Mouse (Mus musculus) embryo, embryonic 10.5 days (tissue): Measurements from ENCODE around the gene Kif7.

Experiments used
- DNase-seq: peaks from one replicate; pipeline ENCODE4 v3.0.0-alpha.2; 2015; ENCODE audit warnings: low spot score

The Kif7 gene

DNA sequence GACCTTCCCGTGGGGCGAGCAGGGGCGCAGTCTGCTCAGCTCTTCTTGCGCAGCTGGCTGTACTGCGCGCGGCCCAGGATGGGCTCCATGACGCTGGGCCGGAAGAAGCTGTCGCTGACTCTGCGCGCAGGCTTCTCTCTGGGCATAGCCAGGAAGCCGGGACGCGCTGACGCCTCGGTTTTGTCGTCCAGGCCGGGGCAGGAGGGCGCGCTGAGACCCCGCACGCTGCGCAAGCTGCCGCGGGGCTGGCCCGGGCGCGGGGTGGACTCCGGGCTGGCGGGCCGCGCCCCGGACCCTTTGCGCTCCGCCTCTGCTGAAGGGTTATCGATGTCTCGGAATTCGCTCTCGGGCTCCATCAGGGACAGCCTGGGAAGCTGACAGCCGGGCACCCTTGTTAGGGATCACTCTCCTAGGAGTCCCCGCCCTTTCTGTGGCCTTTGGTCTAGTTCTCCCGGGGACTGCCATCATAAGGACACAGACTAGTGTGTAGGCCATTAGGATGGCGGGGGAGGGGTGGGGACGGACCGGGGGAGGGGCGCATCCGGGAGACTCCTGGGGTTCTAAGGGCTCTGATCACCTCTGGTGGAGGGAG is 6.0 kb upstream of the Kif7 start:
- DNase-seq: peak; percentile 71

DNA sequence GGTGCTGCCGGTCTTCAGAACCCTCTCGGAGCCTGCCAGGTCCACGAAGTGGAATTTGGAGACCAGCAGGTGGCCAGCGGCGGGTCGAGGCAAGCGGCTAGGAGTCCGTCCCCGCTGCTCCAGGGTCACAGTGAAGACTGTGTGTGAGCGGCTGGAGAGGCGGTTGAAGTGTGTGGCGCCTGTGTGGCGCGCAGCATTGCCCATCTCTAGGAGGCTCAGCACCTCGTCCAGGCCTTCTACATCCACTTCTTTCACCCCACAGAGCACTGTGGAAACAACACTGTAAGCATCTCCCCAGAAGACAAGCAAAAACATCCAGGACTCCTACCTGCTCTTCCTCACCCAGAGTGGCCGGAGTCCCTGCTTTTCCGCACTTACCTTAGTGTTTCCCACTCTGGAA is 4.7 kb downstream of the Kif7 start:
- peak; percentile 19 for DNase-seq

DNA sequence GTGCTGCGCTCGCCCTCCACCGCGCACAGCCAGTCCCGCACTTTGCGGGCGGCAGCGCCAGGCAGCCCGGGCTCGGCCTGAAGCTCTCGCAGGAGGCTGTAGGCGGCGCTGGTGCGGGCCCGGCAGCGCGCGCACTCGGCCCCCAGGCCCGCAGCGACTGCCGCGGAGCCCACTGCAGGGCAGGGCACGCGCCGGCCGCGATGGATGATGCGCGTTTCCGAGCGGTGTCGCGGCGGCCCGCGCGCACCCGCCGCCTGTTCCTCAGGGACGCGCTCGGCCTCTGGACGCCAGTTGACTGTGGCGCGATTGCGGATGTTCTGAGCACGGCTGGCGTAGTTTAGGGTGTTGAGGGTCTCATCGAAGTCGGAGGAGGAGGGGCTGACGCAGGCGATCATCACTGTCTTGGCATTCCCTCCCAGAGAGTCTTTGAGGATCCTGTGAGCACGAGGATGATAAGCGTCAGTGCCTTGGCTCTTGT is 5.4 kb downstream of the Kif7 start:
- peak; percentile 82 for DNase-seq

DNA sequence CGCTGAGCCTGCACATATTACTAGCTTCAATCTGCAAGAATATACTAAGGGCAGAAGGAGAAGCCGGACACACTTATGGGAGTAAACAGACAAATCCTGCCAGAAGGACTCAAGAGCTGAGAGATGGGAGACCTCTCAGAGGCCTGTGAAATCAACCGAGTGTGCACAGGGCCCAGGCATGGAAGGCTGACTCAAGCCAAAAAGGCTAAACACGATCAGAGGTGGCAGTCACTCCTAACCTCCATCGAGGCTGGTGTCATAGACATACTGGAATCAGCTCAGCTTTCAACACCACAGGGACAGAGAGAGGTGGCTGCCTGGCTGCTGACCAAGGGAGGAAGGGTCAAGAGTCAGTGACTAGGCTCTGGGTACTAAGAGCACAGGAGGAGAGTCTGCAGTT is 10.3 kb downstream of the Kif7 start:
- no peak for DNase-seq

DNA sequence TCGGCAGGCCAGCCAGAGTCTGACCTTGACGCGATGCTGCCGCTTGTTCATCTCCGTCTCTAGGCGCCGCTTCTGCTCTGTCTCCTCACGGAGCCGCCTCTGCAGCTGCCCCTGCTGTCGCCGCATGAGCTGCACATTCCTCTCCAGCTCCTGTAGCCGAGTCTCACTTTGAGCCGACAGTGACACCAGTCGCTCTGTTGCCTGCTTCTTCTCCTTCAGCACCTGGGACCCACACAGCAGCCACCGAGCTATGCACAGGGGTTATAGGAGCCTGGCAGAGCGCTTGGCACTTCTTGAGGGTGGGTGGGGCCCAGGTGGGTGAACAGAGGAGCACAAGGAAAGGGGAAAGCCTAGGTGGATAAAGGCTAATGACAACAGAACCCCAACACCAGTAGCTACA is 12.8 kb downstream of the Kif7 start:
- no peak for DNase-seq

DNA sequence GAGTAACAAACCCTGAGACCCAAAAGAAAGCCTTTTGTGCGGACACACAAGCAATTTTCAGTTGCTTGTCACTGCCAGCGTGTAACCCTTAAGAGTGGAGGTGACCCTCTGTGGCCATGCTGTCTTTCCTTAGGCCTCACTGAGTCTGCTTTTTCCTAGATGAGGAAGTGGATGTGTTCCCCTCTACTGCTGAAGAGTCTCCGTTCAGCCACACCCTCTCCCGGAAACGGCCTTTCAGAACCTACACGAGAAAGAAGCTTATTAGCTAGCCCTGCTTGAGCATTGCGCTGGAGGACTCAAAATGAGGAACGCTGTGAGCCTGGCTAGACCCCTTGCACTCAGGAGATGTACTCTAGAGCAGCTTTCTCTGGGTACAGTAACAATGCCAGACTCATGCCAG is 19.0 kb downstream of the Kif7 start:
- DNase-seq: no peak

DNA sequence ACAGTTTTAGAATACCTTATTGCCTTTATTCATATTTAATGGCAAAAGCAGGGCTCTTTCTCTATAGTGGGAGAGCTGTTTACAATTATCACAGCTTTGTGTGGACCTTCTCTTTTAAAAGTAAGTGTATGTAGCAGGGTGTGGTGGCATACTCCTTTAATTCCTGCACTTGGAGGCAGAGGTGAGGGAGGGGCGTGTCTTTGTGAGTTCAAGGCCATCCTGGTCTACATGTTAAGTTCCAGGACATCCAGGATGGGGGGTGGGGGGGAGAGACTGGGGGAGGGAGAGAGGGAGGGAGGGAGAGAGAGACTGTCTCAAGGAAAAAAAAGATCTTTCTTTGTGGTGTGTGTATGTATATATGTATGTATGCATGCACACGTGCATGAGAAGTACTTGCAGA is 35.3 kb downstream of the Kif7 start:
- no peak for DNase-seq

DNA sequence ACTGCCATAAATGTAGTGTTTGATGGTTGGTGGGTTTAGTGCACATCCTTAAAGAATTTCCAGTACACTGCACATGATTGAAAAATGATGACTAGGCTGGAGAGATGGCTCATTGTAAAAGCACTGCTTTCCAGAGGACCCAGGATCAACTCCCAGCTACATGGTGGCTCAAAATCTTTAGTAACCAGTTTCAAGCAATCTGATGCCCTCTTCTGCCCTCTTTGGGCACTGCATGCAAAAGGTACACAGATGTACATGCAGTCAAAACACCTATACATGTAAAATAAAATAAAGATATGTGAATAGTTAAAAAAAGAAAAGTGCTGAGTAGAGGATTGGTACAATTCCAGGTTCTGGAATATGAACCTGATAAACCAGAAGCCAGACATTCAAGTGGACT is 36.3 kb downstream of the Kif7 start:
- DNase-seq: peak; percentile 38

DNA sequence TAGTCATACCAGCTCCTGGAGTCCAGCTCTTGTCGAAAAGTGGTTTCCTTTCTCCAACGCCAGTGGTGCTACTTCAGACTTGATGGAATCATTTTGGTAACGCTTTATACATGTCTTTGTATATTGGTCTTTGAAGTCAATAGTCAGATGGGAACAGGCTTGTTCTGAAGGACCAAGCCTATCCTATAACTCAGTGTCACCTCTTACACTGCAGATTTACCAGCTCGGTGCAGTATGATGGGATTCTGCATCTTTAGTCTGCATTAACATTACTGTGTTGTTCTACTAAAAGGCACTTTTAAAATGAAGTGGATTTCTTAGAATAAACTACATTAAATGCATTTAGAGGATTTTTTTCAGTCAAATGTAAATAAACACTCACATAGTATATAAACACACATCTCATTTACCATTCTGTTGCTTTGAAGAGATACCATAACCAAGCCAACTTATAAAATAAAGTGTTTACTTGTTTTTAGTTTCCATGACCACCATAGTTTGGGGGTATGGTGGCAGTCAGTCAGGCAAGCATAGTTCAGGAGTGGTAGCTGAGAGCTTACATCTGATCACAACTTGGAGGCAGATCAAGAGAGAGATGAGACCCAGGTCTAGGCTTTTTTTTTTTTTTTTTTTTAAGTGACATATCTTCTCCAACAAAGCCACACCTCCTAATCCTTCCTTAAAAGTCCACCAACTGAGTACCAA is 44.5 kb downstream of the Kif7 start:
- DNase-seq: no peak

DNA sequence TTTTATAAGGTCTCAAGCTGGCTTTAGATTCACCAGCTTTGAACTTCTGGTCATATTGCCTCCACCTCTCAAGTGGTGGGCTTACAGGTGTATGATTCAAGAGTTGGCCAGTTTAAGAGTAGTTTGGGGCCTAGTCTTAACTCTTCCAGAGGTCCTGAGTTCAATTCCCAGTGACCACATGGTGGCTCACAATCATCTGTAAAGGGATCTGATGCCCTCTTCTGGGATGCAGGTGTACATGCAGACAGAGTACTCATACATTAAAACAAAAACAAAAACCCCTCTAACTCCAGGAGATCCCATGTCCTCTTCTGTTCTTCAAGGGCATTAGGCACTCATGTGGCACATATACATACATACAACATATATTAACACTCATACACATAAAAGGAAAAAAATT is 48.8 kb downstream of the Kif7 start:
- DNase-seq: no peak

DNA sequence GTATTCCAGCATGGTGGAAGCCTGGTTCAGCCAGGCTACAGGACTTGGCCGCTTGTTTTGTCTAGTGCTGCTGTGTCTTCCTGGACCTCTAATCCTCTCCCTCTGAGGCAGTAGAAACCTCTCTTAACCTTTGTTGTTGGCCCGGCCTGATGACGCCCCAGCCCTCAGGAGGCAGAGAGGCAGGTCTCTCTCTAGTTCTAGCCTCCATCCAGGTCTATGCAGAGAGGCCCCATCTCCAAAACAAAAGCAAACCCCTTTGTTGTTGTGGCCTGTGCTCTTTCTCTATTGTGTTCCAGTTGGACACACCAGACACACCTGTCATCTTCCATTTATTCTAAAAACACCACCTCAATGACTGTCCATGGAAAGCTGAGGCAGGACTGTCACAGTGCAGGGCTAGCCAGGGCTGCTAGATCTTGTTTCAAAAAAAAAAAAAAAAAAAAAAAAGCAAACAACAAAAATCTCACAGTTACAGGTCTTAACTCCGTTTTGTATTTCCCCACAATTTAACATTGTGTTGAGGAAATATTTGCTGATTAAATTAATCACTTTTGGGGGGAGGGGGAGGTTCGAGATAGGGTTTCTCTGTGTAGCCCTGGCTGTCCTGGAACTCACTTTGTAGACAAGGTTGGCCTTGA is 54.1 kb downstream of the Kif7 start:
- DNase-seq: peak; percentile 15

DNA sequence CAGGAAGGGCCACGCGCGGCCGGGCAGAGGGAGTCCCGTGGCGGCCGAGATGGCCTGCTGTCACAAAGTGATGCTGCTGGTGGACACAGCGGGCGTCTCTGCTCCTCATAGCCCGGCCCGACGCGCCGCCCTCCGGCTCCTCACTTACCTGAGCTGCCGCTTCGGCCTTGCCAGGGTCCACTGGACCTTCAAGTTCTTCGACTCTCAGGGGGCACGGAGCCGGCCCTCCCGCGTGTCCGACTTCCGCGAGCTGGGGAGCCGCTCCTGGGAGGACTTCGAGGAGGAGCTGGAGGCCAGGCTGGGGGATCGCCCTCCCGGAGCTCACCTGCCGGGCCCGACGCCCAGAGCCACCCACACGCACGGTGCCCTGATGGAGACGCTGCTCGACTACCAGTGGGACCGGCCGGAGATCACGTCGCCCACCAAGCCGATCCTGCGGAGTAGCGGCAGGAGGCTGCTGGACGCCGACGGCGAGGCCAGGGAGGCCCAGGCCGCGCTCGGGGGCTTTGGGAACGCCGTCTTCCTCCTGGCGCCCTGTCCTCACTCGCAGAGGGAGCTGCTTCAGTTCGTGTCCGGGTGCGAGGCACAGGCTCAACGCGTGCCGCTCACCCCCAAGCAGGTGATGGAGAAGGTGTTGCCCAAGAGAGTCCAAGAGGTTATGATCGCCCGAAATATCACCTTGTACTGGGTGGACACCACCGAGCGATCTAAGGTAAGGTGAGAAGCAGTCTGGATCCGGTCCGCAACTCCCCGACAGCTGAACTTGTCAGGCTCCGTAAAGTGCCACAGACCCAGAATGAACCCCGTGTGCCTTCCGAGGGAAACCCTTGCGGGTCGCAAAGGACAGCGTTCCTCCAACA is 55.0 kb downstream of the Kif7 start:
- peak; percentile 21 for DNase-seq

DNA sequence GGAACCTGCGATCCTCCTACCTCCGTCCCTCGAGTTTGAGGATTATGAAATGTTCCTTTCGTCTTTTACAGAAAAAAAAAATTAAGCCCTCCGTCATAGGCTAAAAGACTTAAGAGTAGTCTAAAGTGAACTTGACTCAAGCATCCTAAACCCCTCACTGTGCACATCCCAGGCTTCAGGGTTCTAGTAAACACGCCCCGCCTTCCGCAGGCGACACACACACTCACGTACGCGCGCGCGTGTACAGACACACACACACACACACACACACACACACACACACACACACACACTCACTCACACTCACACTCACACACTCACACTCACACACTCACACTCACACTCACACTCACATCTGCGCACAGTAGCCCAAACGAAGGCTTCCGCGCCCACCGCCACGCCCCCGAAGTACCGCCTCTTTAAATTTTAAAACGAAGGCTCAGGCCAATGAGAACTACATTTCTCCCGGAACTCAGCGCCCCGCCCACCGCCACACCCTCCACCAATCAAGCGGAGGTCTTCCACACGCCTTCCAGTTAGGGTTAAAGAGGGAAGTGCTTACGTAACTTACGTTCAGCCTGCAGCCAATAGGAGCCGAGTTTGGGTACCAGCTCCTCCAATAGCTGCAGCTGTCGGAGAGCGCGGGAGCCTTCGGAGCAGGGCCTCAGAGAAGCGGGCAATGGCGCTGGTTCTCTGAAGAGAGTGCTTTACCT is 55.8 kb downstream of the Kif7 start, which contains the start of gene Ticrr:
TSS of gene Ticrr (plus strand) at position 619 of the 713 bp plus-strand sequence.
- DNase-seq: peak; percentile 99

DNA sequence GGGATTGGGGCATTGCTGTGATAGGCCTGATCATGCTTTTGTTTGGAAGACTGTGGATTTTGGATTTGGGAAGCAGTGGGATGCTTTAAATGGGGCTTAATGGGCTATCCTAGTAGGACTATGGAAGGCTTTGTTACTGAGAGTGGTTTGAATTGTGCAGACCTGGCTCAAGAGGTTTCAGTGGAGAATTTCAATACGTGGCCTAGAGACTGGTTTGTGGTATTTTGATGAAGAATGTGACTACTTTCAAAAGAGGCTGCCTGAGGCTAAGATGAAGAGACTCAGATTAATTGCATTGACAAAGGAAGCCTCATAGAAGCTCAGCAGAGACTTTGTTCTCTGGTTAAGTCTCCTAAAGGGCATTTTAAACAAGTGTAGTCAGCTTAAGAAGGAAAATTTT is 60.9 kb downstream of the Kif7 start:
- no peak for DNase-seq

DNA sequence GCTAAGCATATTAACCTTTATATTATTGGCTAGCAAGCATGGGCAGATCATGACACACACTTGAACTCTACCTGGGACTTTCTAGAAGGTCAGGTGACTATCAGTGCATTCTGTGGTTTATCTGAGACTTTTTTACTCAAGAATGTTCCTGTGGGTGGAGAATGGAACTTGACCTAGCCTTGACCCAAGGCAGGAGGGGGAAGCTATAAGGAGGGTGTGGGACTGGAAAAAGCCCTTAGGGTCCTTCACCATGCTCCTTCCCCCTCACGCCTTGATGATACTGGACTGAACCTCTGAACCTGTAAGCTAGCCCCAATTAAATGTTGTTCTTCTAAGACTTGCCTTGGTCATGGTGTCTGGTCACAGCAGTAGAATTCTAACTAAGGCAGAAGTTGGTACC is 61.3 kb downstream of the Kif7 start:
- DNase-seq: no peak

DNA sequence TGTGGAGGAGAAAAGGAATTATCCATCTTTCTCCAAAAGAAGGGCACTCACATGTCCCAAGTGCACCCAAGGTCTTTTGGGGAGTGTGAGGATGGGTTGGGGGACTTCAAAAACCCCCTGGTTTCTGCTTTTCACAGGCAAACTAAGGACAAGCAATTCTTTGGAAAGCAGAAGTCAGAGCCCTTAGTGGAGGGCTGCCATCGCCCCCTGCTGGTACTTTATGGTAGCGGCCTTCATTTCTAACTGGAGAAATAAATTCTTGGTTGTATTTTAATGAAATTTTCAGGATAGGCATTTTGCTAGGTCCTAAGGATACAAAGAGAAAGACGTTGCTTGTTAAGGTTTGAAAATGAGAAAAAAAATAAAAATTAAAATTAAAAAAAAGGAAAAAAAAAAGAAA is 66.5 kb downstream of the Kif7 start:
- peak; percentile 79 for DNase-seq
